Mouse (Mus musculus) olfactory bulb, adult 2 months (tissue): ENCODE data around the gene 1700025G04Rik.

Experiments used
- CTCF ChIP-seq: fragments of 200-500 bp; IDR thresholded peaks from 2 replicates; pipeline ENCODE4 v1.5.1; 2012; ENCODE audit warnings: low read depth, mild to moderate bottlenecking, low read length, moderate library complexity; ENCODE audit not compliant: insufficient read depth
- POLR2A ChIP-seq: fragments of 200-500 bp; IDR thresholded peaks from 2 replicates; pipeline ENCODE4 v1.6.1; 2012; ENCODE audit warnings: mild to moderate bottlenecking, low read depth, low read length, moderate library complexity; ENCODE audit not compliant: insufficient read depth

DNA sequence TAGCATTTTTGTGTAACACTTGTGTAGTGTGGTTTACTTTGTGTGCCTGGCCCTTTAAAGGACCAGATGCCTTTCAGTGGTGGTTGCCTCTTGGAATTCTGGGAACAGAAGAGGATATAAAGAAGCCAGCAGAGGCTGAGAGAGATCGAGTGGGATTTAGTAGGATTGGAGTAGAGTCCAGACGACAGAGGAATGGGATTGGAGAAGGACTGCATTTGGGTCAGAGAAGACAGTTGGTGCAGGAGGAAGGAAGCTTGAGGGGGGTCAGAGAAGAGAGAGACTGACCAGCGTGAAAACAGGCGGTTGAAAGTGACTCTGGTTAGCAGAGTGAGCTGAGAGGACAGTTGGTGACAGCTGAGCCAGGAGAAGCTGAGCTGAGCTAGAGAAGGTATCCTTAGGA is 142.4 kb downstream of the 1700025G04Rik start:
- no peak for TF ChIP-seq CTCF
- TF ChIP-seq POLR2A, result no peak
